17 mouse cellular contexts compared by ENCODE assay signal in genomic region chr2:106746905-106747304, GRCm38 (mm10). TPM values are rescaled to one million over a fixed set of nuclear protein-coding genes. Genes with fewer than 3 reads are reported as not detected.
"Had no signal": no experiment of that assay in that cellular context is flagged by ENCODE, and none has a peak within 500 bp of the region (broad histone marks: within the 10 kb centered on the region; RNA-seq: fewer than 3 reads in every experiment).

No protein-coding gene starts in this region.

- DNase-seq: left cerebral cortex, postnatal 4 days; liver, postnatal 0 days; right cerebral cortex, postnatal 4 days; thymus, adult 2 months; thymus, postnatal 14 days; thymus, postnatal 4 days had no signal

- H3K9ac ChIP-seq: limb, embryonic 12.5 days; limb, embryonic 15.5 days; liver, embryonic 14.5 days; liver, postnatal 0 days; lung, embryonic 14.5 days; midbrain, embryonic 12.5 days; midbrain, embryonic 15.5 days had no signal

- H3K4me1 ChIP-seq: limb, embryonic 15.5 days had no signal

- H3K9me3 ChIP-seq: limb, embryonic 12.5 days; limb, embryonic 15.5 days; midbrain, embryonic 12.5 days; midbrain, embryonic 15.5 days had no signal

- H3K36me3 ChIP-seq: limb, embryonic 15.5 days; midbrain, embryonic 12.5 days; midbrain, embryonic 15.5 days had no signal

- H3K4me2 ChIP-seq: limb, embryonic 12.5 days; limb, embryonic 15.5 days; liver, embryonic 11.5 days; lung, embryonic 14.5 days; midbrain, embryonic 12.5 days; midbrain, embryonic 15.5 days had no signal

- ATAC-seq: intestine, embryonic 16.5 days; liver, postnatal 0 days; lung, postnatal 0 days had no signal

- H3K27me3 ChIP-seq: limb, embryonic 12.5 days; limb, embryonic 15.5 days; midbrain, embryonic 12.5 days; midbrain, embryonic 15.5 days had no signal

- H3K4me3 ChIP-seq: limb, embryonic 12.5 days; limb, embryonic 15.5 days; midbrain, embryonic 12.5 days; midbrain, embryonic 15.5 days had no signal

- H3K27ac ChIP-seq: limb, embryonic 12.5 days; limb, embryonic 15.5 days; liver, embryonic 14.5 days; macrophage; midbrain, embryonic 12.5 days; midbrain, embryonic 15.5 days; stomach, postnatal 0 days had no signal

RNA-seq across cellular contexts. Expression of gene Mpped2, which starts 53.8 kb away (rescaled TPM):
- polyA plus RNA-seq: macrophage had no signal
